Mouse (Mus musculus): ENCODE data around the gene Il10rb.

Gene Il10rb

GRCm38 (mm10) chr16:91378991-91379390 is 27.0 kb upstream of the Il10rb start:
- in situ Hi-C loops (cut with MboI; ENCODE audit: low pct_unique_long_range_greater_than_20kb in 1 of 2, low sequenced_read_pairs in 2 of 2, unreplicated experiment in 1 of 2), result no loop called here

GRCm38 (mm10) chr16:91379412-91379811 is 26.6 kb upstream of the Il10rb start:
- in situ Hi-C loops (cut with MboI; ENCODE audit: low pct_unique_long_range_greater_than_20kb in 1 of 2, low sequenced_read_pairs in 2 of 2, unreplicated experiment in 1 of 2), result no loop called here

- in situ Hi-C loops (cut with MboI; ENCODE audit: low pct_unique_long_range_greater_than_20kb in 1 of 2, low sequenced_read_pairs in 2 of 2, unreplicated experiment in 1 of 2), result no loop called here
Observed at GRCm38 (mm10) chr16:91380151-91380550, 25.8 kb upstream of the Il10rb start.

GRCm38 (mm10) chr16:91381606-91382005 is 24.4 kb upstream of the Il10rb start:
- in situ Hi-C loops (cut with MboI; ENCODE audit: low pct_unique_long_range_greater_than_20kb in 1 of 2, low sequenced_read_pairs in 2 of 2, unreplicated experiment in 1 of 2), result no loop called here

GRCm38 (mm10) chr16:91382261-91382790 is 23.6 kb upstream of the Il10rb start:
- in situ Hi-C loops (cut with MboI; ENCODE audit: low pct_unique_long_range_greater_than_20kb in 1 of 2, low sequenced_read_pairs in 2 of 2, unreplicated experiment in 1 of 2), result no loop called here

- in situ Hi-C loops (cut with MboI; ENCODE audit: low pct_unique_long_range_greater_than_20kb in 1 of 2, low sequenced_read_pairs in 2 of 2, unreplicated experiment in 1 of 2), result no loop called here
Observed at GRCm38 (mm10) chr16:91384221-91384620, 21.7 kb upstream of the Il10rb start.

- in situ Hi-C loops (cut with MboI; ENCODE audit: low pct_unique_long_range_greater_than_20kb in 1 of 2, low sequenced_read_pairs in 2 of 2, unreplicated experiment in 1 of 2), result no loop called here
Observed at GRCm38 (mm10) chr16:91385621-91386020, 20.3 kb upstream of the Il10rb start.

GRCm38 (mm10) chr16:91386419-91387120 is 19.4 kb upstream of the Il10rb start:
- in situ Hi-C loops (cut with MboI; ENCODE audit: low pct_unique_long_range_greater_than_20kb in 1 of 2, low sequenced_read_pairs in 2 of 2, unreplicated experiment in 1 of 2), result no loop called here

- in situ Hi-C loops (cut with MboI; ENCODE audit: low pct_unique_long_range_greater_than_20kb in 1 of 2, low sequenced_read_pairs in 2 of 2, unreplicated experiment in 1 of 2), result no loop called here
Observed at GRCm38 (mm10) chr16:91387121-91387486, 18.9 kb upstream of the Il10rb start.

GRCm38 (mm10) chr16:91390100-91390499 is 15.9 kb upstream of the Il10rb start:
- in situ Hi-C loops (cut with MboI; ENCODE audit: low pct_unique_long_range_greater_than_20kb in 1 of 2, low sequenced_read_pairs in 2 of 2, unreplicated experiment in 1 of 2), result no loop called here

GRCm38 (mm10) chr16:91391421-91391820 is 14.5 kb upstream of the Il10rb start, which contains the start of gene Gm21970:
TSS of gene Gm21970 (plus strand) at chr16:91391721.
- in situ Hi-C loops (cut with MboI; ENCODE audit: low pct_unique_long_range_greater_than_20kb in 1 of 2, low sequenced_read_pairs in 2 of 2, unreplicated experiment in 1 of 2), result no loop called here

GRCm38 (mm10) chr16:91394826-91395410 is 11.0 kb upstream of the Il10rb start:
- in situ Hi-C loops (cut with MboI; ENCODE audit: low pct_unique_long_range_greater_than_20kb in 1 of 2, low sequenced_read_pairs in 2 of 2, unreplicated experiment in 1 of 2), result no loop called here

- in situ Hi-C loops (cut with MboI; ENCODE audit: low pct_unique_long_range_greater_than_20kb in 1 of 2, low sequenced_read_pairs in 2 of 2, unreplicated experiment in 1 of 2), result no loop called here
Observed at GRCm38 (mm10) chr16:91395633-91396392, 10.2 kb upstream of the Il10rb start.

GRCm38 (mm10) chr16:91396844-91397537 is 9.0 kb upstream of the Il10rb start:
- in situ Hi-C loops (cut with MboI; ENCODE audit: low pct_unique_long_range_greater_than_20kb in 1 of 2, low sequenced_read_pairs in 2 of 2, unreplicated experiment in 1 of 2), result no loop called here

GRCm38 (mm10) chr16:91398030-91398429 is 7.9 kb upstream of the Il10rb start:
- in situ Hi-C loops (cut with MboI; ENCODE audit: low pct_unique_long_range_greater_than_20kb in 1 of 2, low sequenced_read_pairs in 2 of 2, unreplicated experiment in 1 of 2), result no loop called here

- in situ Hi-C loops (cut with MboI; ENCODE audit: low pct_unique_long_range_greater_than_20kb in 1 of 2, low sequenced_read_pairs in 2 of 2, unreplicated experiment in 1 of 2), result no loop called here
Observed at GRCm38 (mm10) chr16:91398944-91399343, 7.0 kb upstream of the Il10rb start.

GRCm38 (mm10) chr16:91401569-91402165 is 4.3 kb upstream of the Il10rb start:
- in situ Hi-C loops (cut with MboI; ENCODE audit: low pct_unique_long_range_greater_than_20kb in 1 of 2, low sequenced_read_pairs in 2 of 2, unreplicated experiment in 1 of 2), result no loop called here

GRCm38 (mm10) chr16:91403784-91404183 is 2.2 kb upstream of the Il10rb start:
- in situ Hi-C loops (cut with MboI; ENCODE audit: low pct_unique_long_range_greater_than_20kb in 1 of 2, low sequenced_read_pairs in 2 of 2, unreplicated experiment in 1 of 2), result no loop called here
